Mouse (Mus musculus): Measurements from ENCODE around the gene Sugct. TPM values are rescaled to one million over a fixed set of nuclear protein-coding genes. Genes with fewer than 3 reads are reported as not detected.
A peak's percentile ranks its signal among the peaks of the same experiment; 100 is the strongest.

Sugct gene
- 4.2 and 5.7 TPM in 2 replicates for polyA plus RNA-seq (2015; fragmentation: Nextera tagmentation; extraction: Ambion mirVana)

DNA sequence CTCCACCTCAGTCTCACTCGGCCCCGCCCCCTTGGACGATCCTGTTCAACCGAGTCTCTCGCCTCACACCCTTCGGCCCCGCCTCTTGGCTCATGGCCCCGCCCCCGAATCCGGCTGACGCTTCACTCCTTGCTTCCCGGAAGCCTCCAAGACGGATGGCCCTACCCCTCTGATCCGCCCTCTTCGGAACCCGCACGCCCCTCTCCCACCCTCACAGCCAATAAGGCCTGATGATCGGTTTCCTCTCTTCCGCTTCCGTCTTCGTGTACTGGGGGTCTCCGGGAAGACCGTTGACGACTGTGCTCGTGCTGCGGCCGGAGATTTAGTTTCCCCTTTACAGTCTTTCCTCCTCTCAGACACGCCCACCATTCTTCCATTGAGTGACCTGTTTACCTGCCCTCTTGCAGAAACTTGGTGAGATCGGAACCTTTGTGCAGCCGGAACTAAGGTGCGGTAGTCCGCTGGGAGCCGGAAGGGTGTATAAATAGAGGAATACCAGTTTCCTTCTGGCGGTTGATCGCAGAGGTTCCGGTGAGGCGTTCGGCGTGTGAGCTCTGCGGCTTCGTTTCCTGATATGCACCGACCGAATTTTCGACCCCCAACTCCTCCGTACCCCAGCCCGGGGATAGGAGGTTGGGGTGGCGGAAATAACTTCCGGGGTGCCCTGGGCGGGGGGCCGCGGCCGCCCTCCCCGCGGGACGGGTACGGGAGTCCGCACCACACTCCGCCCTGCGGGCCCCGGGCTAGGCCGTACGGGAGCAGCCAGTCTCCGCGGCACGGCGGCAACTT lies at the start of gene Sugct, which contains the start of gene Mplkip:
Sugct (minus strand) TSS at position 643 of the 789 bp plus-strand sequence.
Mplkip (plus strand) TSS at position 282 of the 789 bp plus-strand sequence.
- Histone ChIP-seq H3K9ac (peak within 1 kb of the TSS; percentile 83), H3K27ac (peak within 1 kb of the TSS; percentile 88), H3K4me3 (peak within 1 kb of the TSS; percentile 77), H3K4me2 (peak within 1 kb of the TSS; percentile 67), H3K4me1 (peaks cover 9% of the 10 kb centered on the region), H3K27me3 (no peaks in the 10 kb centered on the region), H3K36me3 (no peaks in the 10 kb centered on the region), H3K9me3 (no peaks in the 10 kb centered on the region)
- under 1% methylated on average over 66 of the region's 66 CpGs for WGBS
- peak; percentile 99 for ATAC-seq (ENCODE audit: borderline replicate concordance, extremely low read depth, low FRiP score, low TSS enrichment)

GRCm38 (mm10) chr13:17728798-17729197 lies 33.4 kb upstream of the Sugct start:
- Histone ChIP-seq H3K4me1 (no peaks in the 10 kb centered on the region), H3K4me2 (no peak overlapping the region), H3K9me3 (no peaks in the 10 kb centered on the region), H3K36me3 (peaks cover 11% of the 10 kb centered on the region), H3K4me3 (no peak overlapping the region), H3K9ac (no peak overlapping the region), H3K27ac (no peak overlapping the region), H3K27me3 (no peaks in the 10 kb centered on the region)
- 91% methylated on average over 3 of the region's 3 CpGs for WGBS
- ATAC-seq (ENCODE audit: borderline replicate concordance, extremely low read depth, low FRiP score, low TSS enrichment): no peak

GRCm38 (mm10) chr13:17727922-17728321 lies 32.6 kb upstream of the Sugct start:
- Histone ChIP-seq H3K27me3 (no peaks in the 10 kb centered on the region), H3K27ac (no peak overlapping the region), H3K4me2 (no peak overlapping the region), H3K9me3 (no peaks in the 10 kb centered on the region), H3K4me1 (no peaks in the 10 kb centered on the region), H3K36me3 (peaks cover 11% of the 10 kb centered on the region), H3K9ac (no peak overlapping the region), H3K4me3 (no peak overlapping the region)
- 86% methylated on average over 4 of the region's 4 CpGs for WGBS
- no peak for ATAC-seq (ENCODE audit: borderline replicate concordance, extremely low read depth, low FRiP score, low TSS enrichment)

DNA sequence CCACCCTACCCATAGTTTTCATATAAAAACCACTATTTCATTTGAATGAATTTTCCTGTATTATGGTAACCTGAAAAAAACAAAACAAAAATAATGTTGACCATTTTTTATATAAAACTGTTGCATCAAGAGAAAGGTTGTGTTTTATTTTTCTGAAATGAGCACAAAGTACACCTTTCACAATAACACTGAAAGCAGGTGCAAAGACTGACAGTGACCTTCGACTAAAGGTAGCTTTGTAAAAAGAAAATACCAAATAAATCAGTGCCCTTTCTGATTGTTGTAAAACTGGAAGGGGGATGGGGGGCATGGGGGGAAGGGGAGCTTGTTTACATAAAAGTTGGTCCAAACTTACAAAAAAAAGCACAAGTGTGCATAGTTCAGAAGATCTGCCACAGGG lies 22.0 kb upstream of the Sugct start:
- no peaks in the 10 kb centered on the region for H3K9me3 ChIP-seq
- ATAC-seq (ENCODE audit: borderline replicate concordance, extremely low read depth, low FRiP score, low TSS enrichment): no peak
- H3K36me3 ChIP-seq: peaks cover 26% of the 10 kb centered on the region
- WGBS: 91% methylated on average over 1 of the region's 1 CpGs
- H3K27ac ChIP-seq: no peak overlapping the region
- H3K4me2 ChIP-seq: no peak overlapping the region
- H3K9ac ChIP-seq: no peak overlapping the region
- H3K4me1 ChIP-seq: no peaks in the 10 kb centered on the region
- H3K27me3 ChIP-seq: no peaks in the 10 kb centered on the region
- H3K4me3 ChIP-seq: no peak overlapping the region

- Histone ChIP-seq H3K4me2 (no peak overlapping the region), H3K27me3 (no peaks in the 10 kb centered on the region), H3K9ac (no peak overlapping the region), H3K4me1 (no peaks in the 10 kb centered on the region), H3K4me3 (no peak overlapping the region), H3K9me3 (no peaks in the 10 kb centered on the region), H3K27ac (no peak overlapping the region), H3K36me3 (peaks cover 3% of the 10 kb centered on the region; the same call in 1 of the 2 replicates)
- 86% methylated on average over 5 of the region's 5 CpGs for WGBS
- ATAC-seq (ENCODE audit: borderline replicate concordance, extremely low read depth, low FRiP score, low TSS enrichment): no peak
These were observed 13.5 kb upstream of the Sugct start for GRCm38 (mm10) chr13:17708784-17709311.

- no peak overlapping the region for H3K4me3 ChIP-seq
- no peaks in the 10 kb centered on the region for H3K9me3 ChIP-seq
- H3K4me2 ChIP-seq: no peak overlapping the region
- H3K27me3 ChIP-seq: no peaks in the 10 kb centered on the region
- no peak overlapping the region for H3K27ac ChIP-seq
- H3K4me1 ChIP-seq: no peaks in the 10 kb centered on the region
- 56% methylated on average over 6 of the region's 6 CpGs for WGBS
- no peak overlapping the region for H3K9ac ChIP-seq
- ATAC-seq (ENCODE audit: borderline replicate concordance, extremely low read depth, low FRiP score, low TSS enrichment): no peak
- no peaks in the 10 kb centered on the region for H3K36me3 ChIP-seq
These were observed 10.0 kb upstream of the Sugct start for GRCm38 (mm10) chr13:17705188-17705826.

GRCm38 (mm10) chr13:17702311-17702710 lies 7.0 kb upstream of the Sugct start:
- no peak overlapping the region for H3K4me2 ChIP-seq
- no peaks in the 10 kb centered on the region for H3K4me1 ChIP-seq
- H3K27me3 ChIP-seq: no peaks in the 10 kb centered on the region
- no peak for ATAC-seq (ENCODE audit: borderline replicate concordance, extremely low read depth, low FRiP score, low TSS enrichment)
- H3K4me3 ChIP-seq: no peak overlapping the region
- no peak overlapping the region for H3K27ac ChIP-seq
- no peaks in the 10 kb centered on the region for H3K9me3 ChIP-seq
- no peaks in the 10 kb centered on the region for H3K36me3 ChIP-seq
- no peak overlapping the region for H3K9ac ChIP-seq

DNA sequence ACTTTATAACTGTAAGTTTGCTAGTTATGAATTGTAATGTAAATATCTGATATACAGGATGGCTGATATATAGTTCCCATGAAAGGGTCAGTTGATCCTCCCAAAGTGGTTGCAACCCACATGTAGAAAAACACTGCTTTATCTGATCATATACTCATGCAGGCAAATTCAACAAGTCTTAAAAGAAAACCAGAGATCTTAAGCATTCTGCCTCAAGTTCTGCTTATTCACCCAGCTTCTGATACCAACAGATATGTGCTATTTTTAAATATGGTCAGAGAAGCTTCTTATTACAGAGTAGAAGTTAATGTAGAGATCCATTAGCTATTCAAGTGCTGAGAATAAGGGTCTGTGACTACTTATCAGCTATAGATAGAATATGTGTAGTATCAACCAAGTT lies 6.0 kb upstream of the Sugct start:
- H3K27ac ChIP-seq: no peak overlapping the region
- H3K9ac ChIP-seq: no peak overlapping the region
- H3K36me3 ChIP-seq: no peaks in the 10 kb centered on the region
- no peak overlapping the region for H3K4me2 ChIP-seq
- no peaks in the 10 kb centered on the region for H3K27me3 ChIP-seq
- 0 out of 2 replicates have a peak, but pooled peaks cover 3% of the 10 kb centered on the region for H3K4me1 ChIP-seq
- H3K4me3 ChIP-seq: no peak overlapping the region
- H3K9me3 ChIP-seq: no peaks in the 10 kb centered on the region
- ATAC-seq (ENCODE audit: borderline replicate concordance, extremely low read depth, low FRiP score, low TSS enrichment): no peak

DNA sequence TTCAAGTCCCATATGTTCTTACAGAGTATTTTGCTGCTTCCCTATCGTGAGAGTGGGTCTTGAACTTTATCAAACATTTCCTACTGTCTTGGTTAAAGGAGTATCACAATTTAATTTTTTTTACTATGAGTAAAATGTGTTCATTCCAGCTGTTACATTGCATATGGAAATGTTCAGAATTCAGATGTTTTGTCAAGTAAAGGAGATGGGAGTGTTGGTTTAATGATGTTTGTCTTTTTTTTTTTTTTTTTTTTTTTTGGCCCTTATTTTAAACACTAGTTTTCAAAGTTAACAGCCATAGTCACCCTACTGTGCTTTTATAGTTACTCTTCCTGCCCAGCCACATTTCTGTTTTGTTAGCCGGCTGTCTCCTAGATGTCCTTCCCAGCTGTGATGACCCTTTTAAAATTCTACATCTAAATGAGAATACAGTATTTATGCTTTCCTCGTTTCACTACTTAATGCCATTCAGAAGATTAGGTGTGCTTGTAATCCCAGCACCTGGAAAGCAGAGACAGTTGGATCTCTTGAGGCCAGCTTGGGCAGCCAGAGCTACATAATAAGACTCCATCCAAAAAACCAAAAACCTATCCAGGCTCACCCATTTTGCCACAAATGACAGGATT lies 4.8 kb upstream of the Sugct start:
- Histone ChIP-seq H3K4me1 (0 out of 2 replicates have a peak, but pooled peaks cover 3% of the 10 kb centered on the region), H3K36me3 (no peaks in the 10 kb centered on the region), H3K9me3 (no peaks in the 10 kb centered on the region), H3K27me3 (no peaks in the 10 kb centered on the region), H3K4me2 (no peak overlapping the region), H3K4me3 (no peak overlapping the region), H3K27ac (no peak overlapping the region), H3K9ac (no peak overlapping the region)
- ATAC-seq (ENCODE audit: borderline replicate concordance, extremely low read depth, low FRiP score, low TSS enrichment): no peak
- 83% methylated on average over 3 of the region's 3 CpGs for WGBS

DNA sequence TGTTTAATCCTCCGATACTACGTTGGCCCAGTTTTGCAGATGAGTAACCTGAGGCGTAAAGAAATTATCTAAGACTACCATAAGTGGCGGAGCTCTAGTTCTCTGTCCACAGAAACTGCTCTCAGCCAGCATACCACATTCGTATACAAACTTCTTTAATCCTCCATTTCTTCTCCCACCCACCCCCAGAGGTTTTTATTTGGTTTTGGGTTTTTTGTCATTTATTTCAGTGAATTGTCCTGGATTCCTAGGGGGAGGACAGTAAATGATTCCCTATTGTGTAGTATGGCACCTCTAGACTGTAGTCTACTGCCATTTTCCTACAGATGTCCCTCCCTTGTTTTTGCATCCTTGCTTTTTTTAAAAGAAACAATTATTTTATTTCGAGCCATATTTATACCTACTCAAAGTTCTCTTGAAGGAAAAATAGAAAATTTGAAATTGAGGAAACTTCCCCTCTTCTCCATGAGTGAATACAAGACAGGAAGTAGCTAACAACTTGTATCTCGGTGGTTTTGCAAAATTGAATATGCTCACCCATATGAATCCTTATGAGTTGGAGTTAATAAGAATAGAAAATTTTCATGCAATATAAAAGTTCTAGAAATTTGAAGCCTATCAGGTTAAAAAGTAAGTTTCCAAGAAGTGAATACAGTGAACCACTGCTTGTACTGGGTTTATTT lies 686 bp upstream of the Sugct start:
- H3K4me1 ChIP-seq: peaks cover 7% of the 10 kb centered on the region; the same call in 1 of the 2 replicates
- WGBS: 5% methylated on average over 7 of the region's 7 CpGs
- H3K27me3 ChIP-seq: no peaks in the 10 kb centered on the region
- no peak for ATAC-seq (ENCODE audit: borderline replicate concordance, extremely low read depth, low FRiP score, low TSS enrichment)
- H3K36me3 ChIP-seq: no peaks in the 10 kb centered on the region
- no peaks in the 10 kb centered on the region for H3K9me3 ChIP-seq
- peak overlapping the region; percentile 84; the same call in 1 of the 2 replicates for H3K27ac ChIP-seq
- peak overlapping the region; percentile 77 for H3K4me3 ChIP-seq
- H3K4me2 ChIP-seq: peak overlapping the region; percentile 61
- peak overlapping the region; percentile 83 for H3K9ac ChIP-seq

DNA sequence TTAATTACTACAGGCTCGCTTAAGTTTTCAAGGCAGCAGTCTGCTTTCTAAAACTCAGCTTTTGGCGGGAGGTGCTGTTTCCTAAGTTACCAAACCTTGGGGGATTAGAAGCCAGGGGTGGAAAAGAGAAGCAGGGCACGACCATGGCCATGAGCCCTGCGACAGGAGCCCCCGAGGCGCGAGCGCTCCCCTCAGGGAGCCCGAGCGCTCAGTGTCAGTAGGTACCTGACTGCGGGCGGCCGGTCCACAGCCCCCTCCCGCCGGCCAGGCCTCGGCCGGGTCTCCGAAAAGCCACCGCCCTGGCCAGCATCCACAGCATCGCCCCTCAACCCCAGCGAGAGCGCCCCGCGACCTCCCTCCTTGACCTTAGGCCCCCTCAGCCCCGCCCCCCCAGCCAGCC lies 939 bp downstream of the Sugct start:
- Histone ChIP-seq H3K27ac (peak overlapping the region; percentile 88), H3K4me3 (peak overlapping the region; percentile 77), H3K9me3 (no peaks in the 10 kb centered on the region), H3K4me1 (peaks cover 12% of the 10 kb centered on the region), H3K4me2 (peak overlapping the region; percentile 67), H3K27me3 (no peaks in the 10 kb centered on the region), H3K36me3 (no peaks in the 10 kb centered on the region), H3K9ac (peak overlapping the region; percentile 67)
- WGBS: under 1% methylated on average over 24 of the region's 25 CpGs
- ATAC-seq (ENCODE audit: borderline replicate concordance, extremely low read depth, low FRiP score, low TSS enrichment): peak; percentile 71

All from lung, embryonic 15.5 days (tissue).